Mouse (Mus musculus) fat pad, adult 2 months (tissue): ENCODE data around the gene Acbd5.
"Not testable (repeated sequence)": the region's sequence is repeated elsewhere in the genome, so short reads cannot be mapped to it uniquely, and the experiment has no call there.

Source experiments
- DNase-seq: peaks from one replicate; pipeline ENCODE4 v3.0.0-alpha.2; 2011; ENCODE audit warnings: low read depth, low spot score; ENCODE audit errors: extremely low read depth

Gene Acbd5

GRCm38 (mm10) chr2:23067552-23068369 lies at the start of gene Acbd5:
Gene Acbd5, plus strand, starts transcription at chr2:23068167.
- peak; percentile 85 for DNase-seq

DNA sequence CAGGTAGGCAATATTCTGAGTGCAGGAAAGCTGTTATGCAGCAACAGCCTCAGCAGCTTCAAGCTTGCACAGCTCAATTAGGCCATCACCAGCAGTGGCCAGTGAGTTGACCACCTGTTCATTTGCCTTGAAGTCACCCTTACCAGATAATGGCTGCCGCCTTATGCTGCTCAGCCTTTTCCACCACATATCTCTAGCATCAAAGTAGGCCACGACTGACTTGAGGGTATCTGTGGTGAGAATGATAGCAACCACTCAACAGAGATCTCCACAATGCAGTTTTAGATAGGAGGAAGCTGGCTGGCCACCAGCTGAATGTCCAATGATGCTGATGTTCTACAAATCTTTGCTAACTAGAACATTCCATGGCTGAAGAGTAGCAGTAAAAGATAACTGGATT lies 48.8 kb upstream of the Acbd5 start:
- DNase-seq = no peak

DNA sequence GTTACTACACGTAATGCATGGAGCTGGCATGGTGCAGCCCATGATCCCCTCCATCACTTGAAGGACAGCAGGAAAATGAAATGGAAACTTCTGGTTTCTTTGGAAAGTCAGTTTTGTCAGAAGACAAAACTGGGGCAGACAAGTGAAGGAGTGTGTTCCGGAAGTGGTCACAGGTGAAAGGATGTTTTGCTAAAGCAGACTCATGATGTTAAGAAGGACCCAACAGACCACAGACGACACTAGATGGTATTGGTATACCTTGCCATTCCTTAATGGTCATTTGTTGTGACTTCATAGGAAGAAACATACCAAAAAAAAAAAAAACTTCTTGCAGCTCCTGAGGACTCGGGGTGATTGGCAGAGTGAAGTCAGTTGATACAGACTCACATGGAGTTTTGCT lies 46.6 kb upstream of the Acbd5 start:
- DNase-seq = no peak

- DNase-seq = no peak
Observed at GRCm38 (mm10) chr2:23021721-23022120, 46.2 kb upstream of the Acbd5 start.

GRCm38 (mm10) chr2:23023023-23023422 lies 44.9 kb upstream of the Acbd5 start:
- DNase-seq = no peak

- peak; percentile 91 for DNase-seq
Observed at GRCm38 (mm10) chr2:23023714-23024282, 44.2 kb upstream of the Acbd5 start.

GRCm38 (mm10) chr2:23026379-23026778 lies 41.6 kb upstream of the Acbd5 start:
- no peak for DNase-seq

DNA sequence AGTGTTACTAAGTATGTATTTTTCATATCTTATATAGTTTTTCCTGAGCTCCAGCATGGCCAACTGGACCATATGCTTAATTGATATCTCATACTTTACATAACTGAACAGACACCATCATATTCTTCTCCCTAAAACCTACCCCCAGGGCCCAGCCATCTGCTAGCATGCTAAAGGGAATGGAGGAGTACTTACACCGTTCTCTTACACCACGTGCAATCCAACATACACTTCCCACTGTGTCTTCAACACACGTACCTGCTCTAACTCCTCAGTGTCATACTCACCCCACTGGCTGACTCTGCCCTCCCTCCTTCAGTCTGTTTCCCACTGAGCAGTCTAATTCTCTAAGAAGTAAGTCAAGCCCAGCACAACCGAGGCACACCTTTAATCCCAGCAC lies 39.1 kb upstream of the Acbd5 start:
- DNase-seq = no peak

GRCm38 (mm10) chr2:23030631-23031030 lies 37.3 kb upstream of the Acbd5 start:
- no peak for DNase-seq

DNA sequence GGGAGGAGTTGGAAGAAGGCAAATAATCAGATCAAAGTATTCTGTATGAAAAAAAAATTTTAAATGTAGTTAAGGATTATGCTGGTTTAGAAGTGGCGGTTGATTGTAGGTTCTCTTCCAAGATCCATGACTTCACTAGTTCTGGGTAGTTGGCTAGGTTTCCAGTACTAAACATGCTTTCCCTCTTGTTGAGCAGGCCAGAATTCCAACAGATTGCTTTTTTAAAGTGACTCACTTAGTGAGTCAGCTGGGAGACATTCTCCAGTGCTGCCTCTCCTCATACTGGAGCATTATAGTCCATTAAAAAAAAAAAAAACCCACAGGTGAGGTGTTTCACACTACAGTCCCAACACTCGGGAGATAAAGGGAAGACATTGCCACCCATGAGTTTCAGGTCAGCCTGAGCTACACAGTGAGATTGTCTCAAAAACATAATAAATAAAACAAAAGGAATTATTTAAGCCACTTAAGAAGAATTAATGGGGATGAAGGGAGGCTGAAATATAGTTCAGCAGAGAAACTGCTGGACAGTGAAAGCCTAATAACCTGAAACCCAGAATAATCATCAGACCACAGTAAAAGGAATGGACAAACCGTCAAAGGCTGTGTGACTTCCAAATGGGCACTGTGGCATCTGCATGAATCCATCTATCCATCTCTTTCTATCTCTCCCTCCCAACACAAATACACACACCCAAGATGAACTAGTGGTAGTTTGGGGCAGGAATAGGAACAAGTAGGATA lies 33.1 kb upstream of the Acbd5 start:
- no peak for DNase-seq

DNA sequence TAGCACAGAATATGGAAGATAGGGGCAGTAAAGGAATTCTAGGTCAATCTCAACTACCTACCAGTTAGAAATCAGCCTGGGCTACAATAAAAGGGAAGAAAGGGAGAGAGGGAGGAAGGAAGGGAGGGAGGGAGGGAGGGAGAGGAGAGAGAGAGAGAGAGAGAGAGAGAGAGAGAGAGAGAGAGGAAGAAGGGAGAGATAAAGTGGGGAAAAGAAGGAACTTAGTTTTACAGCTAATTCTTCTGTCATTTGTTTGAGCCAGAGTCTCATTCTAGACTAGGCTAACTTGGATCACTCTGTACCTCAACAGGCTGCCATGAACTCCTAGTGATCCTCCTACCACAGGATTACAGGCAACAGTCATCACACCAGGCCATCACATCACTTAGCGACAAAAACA lies 32.5 kb upstream of the Acbd5 start:
- DNase-seq = no peak

DNA sequence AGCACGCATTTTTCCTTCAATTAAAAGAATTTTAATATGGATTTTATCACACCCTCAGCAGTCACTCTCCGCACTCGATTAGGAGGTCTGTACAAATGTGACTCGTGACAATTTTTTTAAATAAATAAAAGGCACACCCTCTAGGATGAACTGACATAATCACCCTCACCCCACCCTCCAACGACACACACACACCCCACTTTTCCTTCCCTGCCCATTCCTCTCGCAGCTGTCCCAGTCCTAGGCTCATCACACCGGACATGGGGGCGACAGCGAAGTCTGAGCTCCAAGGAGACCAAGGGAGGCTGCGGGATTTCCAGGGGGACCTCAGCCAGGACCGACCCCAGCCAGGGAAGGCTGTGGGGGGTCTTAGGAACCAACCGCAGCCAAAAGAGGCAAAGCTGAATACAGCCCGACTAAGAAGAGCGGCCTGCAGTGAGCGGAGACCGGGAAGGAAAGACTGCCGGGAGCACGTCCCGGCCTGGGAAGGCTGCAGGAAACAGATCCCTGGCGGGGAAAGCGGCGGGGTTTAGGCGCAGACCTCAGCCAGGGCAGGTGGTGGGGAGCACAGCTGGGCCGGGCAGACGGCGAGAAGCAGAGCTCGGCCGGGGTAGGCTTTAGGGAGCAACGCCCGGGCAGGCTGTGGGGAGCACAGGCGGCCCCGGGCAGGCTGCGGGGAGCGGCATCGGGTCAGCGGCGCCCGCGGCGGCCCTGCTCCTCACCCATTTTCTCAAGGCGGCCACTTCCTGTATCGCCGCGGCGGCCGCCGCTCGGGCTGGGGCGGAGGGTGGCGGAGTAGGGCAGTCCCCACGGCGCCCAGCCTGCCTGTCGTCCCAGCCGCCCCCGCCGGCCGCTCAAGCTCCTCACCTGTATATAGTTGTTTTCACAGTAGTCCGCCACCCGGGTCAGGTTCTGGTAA lies 28.6 kb upstream of the Acbd5 start:
- no peak for DNase-seq

DNA sequence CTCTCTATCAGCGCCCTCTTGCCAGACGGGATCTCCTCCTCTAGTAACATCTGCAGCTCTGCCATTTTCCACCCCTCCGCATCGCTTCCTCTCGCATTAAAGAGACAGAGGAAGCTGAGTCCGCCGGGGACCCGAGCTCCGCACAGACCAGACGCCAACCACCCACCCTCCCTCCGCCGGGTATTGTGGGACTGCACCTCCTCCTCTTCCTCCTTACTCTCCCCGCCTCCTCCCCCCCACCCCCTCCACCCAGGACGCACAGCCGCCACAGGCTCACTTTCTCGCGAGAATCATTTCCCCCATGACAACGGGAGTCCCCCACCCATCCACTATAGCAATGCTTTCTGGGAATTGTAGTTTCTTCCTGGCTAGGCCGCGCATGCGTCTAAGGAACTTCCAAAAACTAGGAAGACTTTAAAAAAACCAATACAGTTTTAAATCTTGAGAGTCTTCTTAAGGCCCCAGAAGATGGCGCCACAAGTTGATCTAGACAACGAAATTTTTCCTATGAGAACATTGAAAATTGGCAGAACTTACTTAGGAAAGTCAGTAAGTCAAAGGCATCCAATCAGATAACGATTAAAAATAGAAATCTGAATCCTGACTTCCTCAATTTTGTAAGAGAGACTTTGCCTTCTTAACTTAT lies 27.8 kb upstream of the Acbd5 start, which contains the start of gene Abi1:
Abi1 (minus strand) TSS at position 241 of the 646 bp plus-strand sequence.
- DNase-seq = peak; percentile 89

DNA sequence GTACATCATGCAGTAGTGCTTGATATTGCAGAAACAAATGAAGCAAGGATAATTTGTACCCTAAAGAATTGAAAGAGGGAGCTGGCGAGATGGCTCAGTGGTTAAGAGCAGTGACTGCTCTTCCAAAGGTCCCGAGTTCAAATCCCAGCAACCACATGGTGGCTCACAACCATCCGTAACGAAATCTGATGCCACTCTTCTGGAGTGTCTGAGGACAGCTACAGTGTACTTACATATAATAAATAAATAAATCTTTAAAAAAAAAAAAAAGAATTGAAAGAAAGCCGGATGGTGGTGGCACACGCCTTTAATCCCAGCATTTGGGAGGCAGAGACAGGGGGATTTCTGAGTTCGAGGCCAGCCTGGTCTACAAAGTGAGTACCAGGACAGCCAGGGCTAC lies 27.3 kb upstream of the Acbd5 start:
- not testable (repeated sequence) for DNase-seq

GRCm38 (mm10) chr2:23041457-23041856 lies 26.5 kb upstream of the Acbd5 start:
- DNase-seq = no peak

DNA sequence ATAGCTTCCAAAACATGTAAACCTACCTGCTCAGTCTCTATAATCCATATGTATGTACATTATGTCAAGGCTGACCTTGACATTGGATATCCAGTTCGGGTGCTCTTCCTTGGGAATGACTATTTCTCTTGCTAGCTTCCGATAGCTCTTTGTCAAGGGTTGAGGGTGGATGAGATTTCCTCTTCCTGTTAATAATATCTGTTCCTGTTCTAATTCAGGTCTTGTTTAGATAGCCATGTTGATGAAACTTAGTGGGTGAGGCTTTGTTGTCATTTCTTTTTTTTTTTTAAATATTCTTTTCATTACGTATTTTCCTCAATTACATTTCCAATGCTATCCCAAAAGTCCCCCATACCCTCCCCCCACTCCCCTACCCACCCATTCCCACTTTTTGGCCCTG lies 25.8 kb upstream of the Acbd5 start:
- DNase-seq = no peak

- DNase-seq = no peak
Observed at GRCm38 (mm10) chr2:23045703-23046102, 22.3 kb upstream of the Acbd5 start.

- DNase-seq = no peak
Observed at GRCm38 (mm10) chr2:23048006-23048405, 20.0 kb upstream of the Acbd5 start.

DNA sequence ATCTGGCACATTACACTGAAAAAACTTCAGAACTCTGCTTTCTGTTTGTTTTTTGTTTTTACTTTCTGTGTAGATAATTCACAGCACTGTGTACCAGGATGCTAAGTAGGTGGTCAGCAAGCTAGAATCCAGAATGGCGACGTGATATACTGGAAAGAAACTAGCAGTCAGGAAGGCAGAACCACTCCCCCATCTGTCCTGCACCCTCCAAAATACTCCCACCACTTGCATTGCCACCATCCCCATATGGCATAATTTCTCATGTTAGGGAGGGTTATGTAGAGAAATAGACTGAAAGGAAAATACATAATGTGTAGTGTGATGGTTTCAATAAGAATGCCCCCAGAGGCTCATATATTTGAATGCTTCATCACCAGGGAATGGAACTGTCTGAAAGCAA lies 16.1 kb upstream of the Acbd5 start:
- no peak for DNase-seq

DNA sequence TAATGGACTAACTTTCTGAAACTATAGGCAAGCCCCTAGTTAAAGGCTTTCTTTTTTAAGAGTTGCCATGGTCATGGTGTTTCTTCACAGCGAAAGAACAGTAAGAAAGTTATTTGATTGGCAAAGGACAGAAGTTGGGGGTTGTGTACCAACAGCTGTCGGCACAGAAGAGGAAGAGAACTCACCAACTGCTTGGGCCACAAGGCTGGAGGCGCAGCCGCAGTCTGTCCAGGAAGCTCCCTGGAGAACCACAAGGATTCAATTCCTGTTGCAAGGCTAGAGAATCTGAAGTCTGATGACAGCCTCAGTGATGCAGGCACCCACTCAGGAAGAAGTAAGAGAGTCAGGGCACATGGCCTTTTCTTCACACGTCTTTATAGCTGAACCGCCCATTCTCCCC lies 15.4 kb upstream of the Acbd5 start:
- no peak for DNase-seq
